Mouse (Mus musculus): ENCODE data around the gene Elmsan1.

- TF ChIP-seq CTCF (conservative IDR thresholded peaks at IDR 0.05; ENCODE audit: low read length) (no peak), POU5F1 (IDR thresholded peaks at IDR 0.05; ENCODE audit: borderline replicate concordance, low read length) (no peak)
Observed at GRCm38 (mm10) chr12:84176886-84177765, 41.6 kb downstream of the Elmsan1 start.
